Mouse (Mus musculus): ENCODE measurements around the gene Vezf1. TPM values are rescaled to one million over a fixed set of nuclear protein-coding genes. Genes with fewer than 3 reads are reported as not detected.

The Vezf1 gene
- total and polyA plus RNA-seq, 3 experiments = 7.4 to 11.4 (median 9.8) TPM

DNA sequence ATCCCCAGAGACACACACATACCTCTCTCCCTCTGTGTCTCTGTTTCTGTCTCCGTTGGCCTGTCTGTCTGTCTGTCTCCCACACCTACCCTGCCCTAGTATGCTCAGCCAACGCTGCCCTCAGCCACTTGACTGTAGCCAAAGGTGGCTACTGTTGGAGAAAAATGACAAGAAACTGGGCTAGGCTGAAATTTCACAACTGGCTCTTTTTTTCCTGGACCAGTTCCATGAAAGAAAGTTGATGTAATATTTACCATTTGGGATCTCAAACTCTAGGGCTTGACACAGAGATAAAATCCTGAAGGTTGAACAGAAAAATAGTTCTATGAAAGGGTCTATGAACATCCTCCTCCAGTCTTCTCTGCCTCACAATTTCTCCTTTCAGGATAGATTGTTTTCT, 37.2 kb upstream of the Vezf1 start:
- H3K36me3 ChIP-seq (replicated peaks in 1 of 2; ENCODE audit: control insufficient read depth in 1 of 2, insufficient read depth in 1 of 2, low read length in 1 of 2) = no peaks in the 10 kb centered on the region
- no peak for DNase-seq (ENCODE audit: extremely low read depth)
- no peak overlapping the region for H3K4me3 ChIP-seq (replicated peaks in 1 of 3; ENCODE audit: low read depth in 2 of 3, low read length in 2 of 3, poor library complexity in 1 of 3)
- H3K9me3 ChIP-seq (replicated peaks; ENCODE audit: low read length) = no peaks in the 10 kb centered on the region
- in situ Hi-C loops (cut with MboI; ENCODE audit: low pct_ligation_motif_present, low pct_unique_long_range_greater_than_20kb, low sequenced_read_pairs) (no loop called here), dilution Hi-C loops (cut with MboI; ENCODE audit: extremely low pct_ligation_motif_present, extremely low pct_unique_long_range_greater_than_20kb, low sequenced_read_pairs) (no loop called here)
- H3K9ac ChIP-seq (ENCODE audit: insufficient read depth, low read depth) = no peak overlapping the region
- H3K79me2 ChIP-seq (replicated peaks; ENCODE audit: control insufficient read depth, extremely low read depth, insufficient read depth, poor library complexity, severe bottlenecking) = no peaks in the 10 kb centered on the region
- no peaks in the 10 kb centered on the region for H3K4me1 ChIP-seq (ENCODE audit: control insufficient read depth in 1 of 2, insufficient read depth in 2 of 2)
- no peak overlapping the region for H3K4me2 ChIP-seq (ENCODE audit: insufficient read depth, low read depth, poor library complexity, severe bottlenecking)
- H3K27ac ChIP-seq (ENCODE audit: insufficient read depth, low read depth) = no peak overlapping the region
- H3K27me3 ChIP-seq (replicated peaks) = no peaks in the 10 kb centered on the region
- TF ChIP-seq NELFE (IDR thresholded peaks at IDR 0.05; ENCODE audit: low read depth, low read length) (no peak), MAZ (IDR thresholded peaks at IDR 0.05; ENCODE audit: low read depth, low read length) (no peak), MEF2A (IDR thresholded peaks at IDR 0.05; ENCODE audit: borderline replicate concordance, low read depth, low read length) (no peak), ZMIZ1 (IDR thresholded peaks at IDR 0.05; ENCODE audit: low read depth, low read length) (no peak), IRF4 (IDR thresholded peaks at IDR 0.05; ENCODE audit: low read depth, low read length) (no peak), ZC3H11A (IDR thresholded peaks at IDR 0.05; ENCODE audit: low read depth, low read length) (no peak), USF2 (conservative IDR thresholded peaks at IDR 0.05; ENCODE audit: low read depth, low read length) (no peak), SMC3 (IDR thresholded peaks at IDR 0.05; ENCODE audit: low read depth, low read length) (no peak), ELF1 (IDR thresholded peaks at IDR 0.05; ENCODE audit: low read depth, low read length) (no peak), GABPA (IDR thresholded peaks at IDR 0.05; ENCODE audit: insufficient replicate concordance, low read depth, low read length) (no peak), JUN (IDR thresholded peaks at IDR 0.05; ENCODE audit: insufficient read depth, low read depth, low read length) (no peak), CHD1 (IDR thresholded peaks at IDR 0.05; ENCODE audit: low read depth, low read length) (no peak), EP300 (IDR thresholded peaks at IDR 0.05; ENCODE audit: low read length) (no peak)

DNA sequence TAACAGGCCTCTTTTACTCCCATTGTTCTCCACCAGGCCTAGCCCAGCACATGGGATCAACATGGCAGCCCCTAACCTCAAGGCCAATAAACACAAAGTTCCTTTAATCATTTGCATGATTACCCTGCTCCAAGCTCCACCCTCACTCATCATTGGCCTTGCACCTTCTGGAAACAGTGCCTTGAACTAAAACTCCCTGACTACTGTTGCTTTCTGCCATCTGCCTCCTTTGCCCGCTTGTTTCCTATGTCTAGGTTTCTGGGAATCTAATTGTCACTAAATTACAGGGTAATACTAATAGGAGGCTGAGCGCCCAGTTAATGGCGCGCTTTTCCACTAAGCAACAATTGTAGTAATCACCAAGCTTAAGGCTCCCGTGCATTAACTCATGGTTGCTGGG, 36.3 kb upstream of the Vezf1 start:
- dilution Hi-C loops (cut with MboI; ENCODE audit: extremely low pct_ligation_motif_present, extremely low pct_unique_long_range_greater_than_20kb, low sequenced_read_pairs) = no loop called here
- no peaks in the 10 kb centered on the region for H3K9me3 ChIP-seq (replicated peaks; ENCODE audit: low read length)
- no peaks in the 10 kb centered on the region for H3K79me2 ChIP-seq (replicated peaks; ENCODE audit: control insufficient read depth, extremely low read depth, insufficient read depth, poor library complexity, severe bottlenecking)
- H3K36me3 ChIP-seq (replicated peaks in 1 of 2; ENCODE audit: control insufficient read depth in 1 of 2, insufficient read depth in 1 of 2, low read length in 1 of 2) = no peaks in the 10 kb centered on the region
- no peaks in the 10 kb centered on the region for H3K4me1 ChIP-seq (ENCODE audit: control insufficient read depth in 1 of 2, insufficient read depth in 2 of 2)
- in situ Hi-C loops (cut with MboI; ENCODE audit: low pct_ligation_motif_present, low pct_unique_long_range_greater_than_20kb, low sequenced_read_pairs) = no loop called here
- H3K27ac ChIP-seq (ENCODE audit: insufficient read depth, low read depth) = no peak overlapping the region
- H3K4me2 ChIP-seq (ENCODE audit: insufficient read depth, low read depth, poor library complexity, severe bottlenecking) = no peak overlapping the region
- DNase-seq (ENCODE audit: extremely low read depth) = no peak
- no peak overlapping the region for H3K9ac ChIP-seq (ENCODE audit: insufficient read depth, low read depth)
- TF ChIP-seq EP300 (IDR thresholded peaks at IDR 0.05; ENCODE audit: low read length) = no peak
- TF ChIP-seq UBTF (IDR thresholded peaks at IDR 0.05; ENCODE audit: low read depth, low read length) = no peak
- no peak for TF ChIP-seq USF1 (IDR thresholded peaks at IDR 0.05; ENCODE audit: low read depth, low read length)
- no peak for TF ChIP-seq MAX (IDR thresholded peaks at IDR 0.05; ENCODE audit: low read length)
- no peak for TF ChIP-seq CTCF (conservative IDR thresholded peaks at IDR 0.05 in 1 of 2, IDR thresholded peaks at IDR 0.05 in 1 of 2; ENCODE audit: low read depth in 2 of 2, low read length in 2 of 2)
- no peak for TF ChIP-seq ZNF384 (IDR thresholded peaks at IDR 0.05; ENCODE audit: low read depth, low read length)
- TF ChIP-seq POLR2AphosphoS2 (IDR thresholded peaks at IDR 0.05; ENCODE audit: low read depth, low read length) = no peak
- TF ChIP-seq E2F4 (IDR thresholded peaks at IDR 0.05; ENCODE audit: insufficient replicate concordance, low read depth, low read length) = no peak
- no peak for TF ChIP-seq ZKSCAN1 (IDR thresholded peaks at IDR 0.05; ENCODE audit: borderline replicate concordance, low read depth, low read length)
- no peak for TF ChIP-seq TCF12 (IDR thresholded peaks at IDR 0.05; ENCODE audit: low read depth, low read length)
- no peak for TF ChIP-seq TBP (conservative IDR thresholded peaks at IDR 0.05; ENCODE audit: low read depth, low read length)
- no peak for TF ChIP-seq JUN (IDR thresholded peaks at IDR 0.05; ENCODE audit: insufficient read depth, low read depth, low read length)
- no peak for TF ChIP-seq MXI1 (IDR thresholded peaks at IDR 0.05; ENCODE audit: low read depth, low read length)
- no peak for TF ChIP-seq USF2 (conservative IDR thresholded peaks at IDR 0.05; ENCODE audit: low read depth, low read length)
- no peak for TF ChIP-seq GABPA (IDR thresholded peaks at IDR 0.05; ENCODE audit: insufficient replicate concordance, low read depth, low read length)
- no peak for TF ChIP-seq ZMIZ1 (IDR thresholded peaks at IDR 0.05; ENCODE audit: low read depth, low read length)
- TF ChIP-seq BHLHE40 (IDR thresholded peaks at IDR 0.05; ENCODE audit: low read depth, low read length) = no peak
- no peak for TF ChIP-seq MAFK (IDR thresholded peaks at IDR 0.05; ENCODE audit: insufficient replicate concordance, low read length)
- TF ChIP-seq PAX5 (IDR thresholded peaks at IDR 0.05; ENCODE audit: low read length) = no peak
- TF ChIP-seq MAZ (IDR thresholded peaks at IDR 0.05; ENCODE audit: low read depth, low read length) = no peak
- no peak overlapping the region for H3K4me3 ChIP-seq (replicated peaks in 1 of 3; ENCODE audit: low read depth in 2 of 3, low read length in 2 of 3, poor library complexity in 1 of 3)
- no peaks in the 10 kb centered on the region for H3K27me3 ChIP-seq (replicated peaks)
